Mouse (Mus musculus) stomach, postnatal 0 days (tissue): ENCODE measurements at regions not wholly inside any gene's neighbourhood (a gene's known extent, or its start where the extent isn't known, plus 50 kb on each side); places are given as distances from the start of the nearest gene placed in this dataset.

ENCODE experiments used
- ATAC-seq: fragments of 200-750 bp; cut with Nextera tagmentation; 2 replicates; pipeline ENCODE4 v1.8.0; 2017; ENCODE audit not compliant: low FRiP score, low TSS enrichment
- DNase-seq: peaks from one replicate; pipeline ENCODE4 v3.0.0-alpha.2; 2016; ENCODE audit warnings: low spot score
- H3K27ac ChIP-seq: fragments of 300-500 bp; sonication (generic); replicated peaks from 2 replicates; pipeline ENCODE4 v1.5.1; 2014; ENCODE audit warnings: mild to moderate bottlenecking, control low read depth
- H3K27me3 ChIP-seq: fragments of 300-500 bp; sonication (generic); 2 replicates; pipeline ENCODE4 v1.6.1; 2014; ENCODE audit warnings: low read length; ENCODE audit not compliant: control insufficient read depth, insufficient read depth
- H3K36me3 ChIP-seq: fragments of 300-500 bp; sonication (generic); 2 replicates; pipeline ENCODE4 v1.6.1; 2014; ENCODE audit warnings: low read length, mixed read lengths; ENCODE audit not compliant: control insufficient read depth, insufficient read depth
- H3K4me1 ChIP-seq: fragments of 300-500 bp; sonication (generic); replicated peaks from 2 replicates; pipeline ENCODE4 v1.6.1; 2014; ENCODE audit warnings: antibody characterized with exemption; ENCODE audit not compliant: control insufficient read depth, insufficient read depth
- H3K4me2 ChIP-seq: fragments of 300-500 bp; sonication (generic); replicated peaks from 2 replicates; pipeline ENCODE4 v1.6.1; 2014; ENCODE audit warnings: low read depth, mild to moderate bottlenecking, control low read depth, moderate library complexity
- H3K4me3 ChIP-seq: fragments of 300-500 bp; sonication (generic); 2 replicates; pipeline ENCODE4 v1.5.1; 2014; ENCODE audit warnings: low read depth, low read length, control low read depth
- H3K9ac ChIP-seq: fragments of 300-500 bp; sonication (generic); 2 replicates; pipeline ENCODE4 v1.6.1; 2014; ENCODE audit warnings: mild to moderate bottlenecking, low read length, control low read depth, mixed read lengths
- H3K9me3 ChIP-seq: fragments of 300-500 bp; sonication (generic); 2 replicates; pipeline ENCODE4 v1.6.1; 2016; ENCODE audit warnings: low read length; ENCODE audit not compliant: control insufficient read depth
- CTCF ChIP-seq: IDR thresholded peaks from 2 replicates; pipeline ENCODE4 v1.5.1; 2016; ENCODE audit warnings: antibody characterized with exemption, low read depth, mild to moderate bottlenecking, moderate library complexity
- EP300 ChIP-seq: optimal IDR thresholded peaks from 2 replicates; pipeline ENCODE3; 2016; ENCODE audit warnings: antibody characterized with exemption
- WGBS: fragments of 180-500 bp; shearing (Covaris S2); extraction: QIAGEN DNeasy Blood & Tissue Kit; methylation state at CpG from one replicate; pipeline ENCODE4 v1.1.7; 2014; 5-methylcytosine and 5-hydroxymethylcytosine counted together

DNA sequence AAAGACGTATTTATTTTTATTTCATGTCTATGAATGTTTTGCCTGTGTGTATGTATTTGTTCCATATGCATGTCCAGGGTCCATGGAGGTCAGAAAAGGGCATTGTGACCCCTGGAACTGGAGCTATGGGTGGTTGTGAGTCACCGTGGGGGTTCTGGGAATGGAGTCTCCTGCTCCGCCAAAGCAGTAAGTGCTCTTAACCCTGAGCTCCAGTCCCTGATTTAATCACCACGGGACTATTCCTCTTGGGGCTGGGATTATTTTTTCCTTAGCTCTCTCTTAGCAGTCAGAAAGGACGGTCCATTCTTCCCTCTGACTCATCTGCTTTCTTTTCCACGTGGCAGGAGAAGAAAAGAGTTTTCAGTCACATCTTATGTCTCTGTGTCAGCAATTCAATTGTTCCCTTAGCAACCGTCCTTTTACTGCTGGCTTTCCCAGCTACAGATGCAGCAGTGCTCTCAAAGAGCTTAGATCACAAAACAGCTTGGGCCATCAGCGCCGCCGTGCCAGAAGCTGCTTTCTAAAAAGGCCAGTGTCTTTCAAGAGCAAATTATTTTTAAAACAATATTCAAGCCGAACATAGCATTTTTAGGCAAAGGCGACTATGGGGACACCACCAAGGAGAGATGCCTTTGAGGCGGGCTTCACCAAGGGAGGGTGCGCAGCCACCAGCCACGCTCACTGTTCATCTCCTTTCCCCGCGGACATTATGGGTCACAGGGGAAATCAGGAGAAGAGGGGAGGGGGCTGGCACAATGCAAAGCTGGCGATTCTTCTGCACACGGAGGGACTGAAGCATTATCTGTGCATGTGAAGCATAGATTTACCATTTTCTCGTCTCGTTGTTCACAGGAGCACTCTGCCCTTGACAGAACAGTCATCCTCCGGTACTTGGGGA, 110.8 kb downstream of the Map3k7 start:
- Histone ChIP-seq H3K36me3 (no peaks in the 10 kb centered on the region), H3K4me1 (no peaks in the 10 kb centered on the region), H3K27me3 (no peaks in the 10 kb centered on the region), H3K4me2 (peak overlapping the region; percentile 23; the same call in 1 of the 2 replicates), H3K4me3 (no peak overlapping the region; the same call in 1 of the 2 replicates), H3K9ac (no peak overlapping the region), H3K27ac (no peak overlapping the region), H3K9me3 (no peaks in the 10 kb centered on the region)
- ATAC-seq (no peak), DNase-seq (no peak)
- TF ChIP-seq CTCF: no peak
- no peak for TF ChIP-seq EP300
- 27% methylated on average over 22 of the region's 22 CpGs for WGBS

GRCm38 (mm10) chr4:32076391-32076925, 112.6 kb downstream of the Map3k7 start:
- Histone ChIP-seq H3K4me3 (no peak overlapping the region), H3K36me3 (no peaks in the 10 kb centered on the region), H3K4me1 (no peaks in the 10 kb centered on the region), H3K27me3 (no peaks in the 10 kb centered on the region), H3K27ac (no peak overlapping the region), H3K9ac (no peak overlapping the region), H3K9me3 (no peaks in the 10 kb centered on the region), H3K4me2 (no peak overlapping the region)
- 63% methylated on average over 12 of the region's 12 CpGs for WGBS
- no peak for DNase-seq
- ATAC-seq: no peak
- TF ChIP-seq CTCF: no peak
- no peak for TF ChIP-seq EP300

DNA sequence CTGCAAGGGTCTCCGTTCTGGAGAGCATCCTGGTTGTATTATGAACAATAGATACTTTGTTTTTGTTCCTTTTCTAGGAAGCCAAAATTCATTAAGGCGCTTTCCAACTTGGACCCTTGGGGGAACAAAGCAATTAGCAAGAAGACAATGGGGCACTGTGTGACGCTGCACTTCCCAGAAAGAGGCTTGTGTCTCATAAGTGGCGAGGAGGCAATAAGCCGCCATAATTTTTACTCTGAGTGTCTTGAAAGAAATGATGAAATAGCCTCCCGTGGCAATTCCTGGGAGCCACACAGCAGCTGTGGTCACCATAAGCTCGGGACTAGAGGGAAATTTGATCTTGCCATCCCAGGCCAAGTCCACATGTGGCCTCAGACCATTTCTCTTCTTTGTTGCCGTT, 119.6 kb downstream of the Map3k7 start:
- H3K27me3 ChIP-seq: no peaks in the 10 kb centered on the region
- WGBS: 69% methylated on average over 8 of the region's 8 CpGs
- no peaks in the 10 kb centered on the region for H3K9me3 ChIP-seq
- DNase-seq: no peak
- no peaks in the 10 kb centered on the region for H3K4me1 ChIP-seq
- no peak overlapping the region for H3K4me2 ChIP-seq
- no peak overlapping the region for H3K9ac ChIP-seq
- ATAC-seq: no peak
- no peak for TF ChIP-seq EP300
- TF ChIP-seq CTCF: no peak
- no peaks in the 10 kb centered on the region for H3K36me3 ChIP-seq
- H3K27ac ChIP-seq: no peak overlapping the region
- no peak overlapping the region for H3K4me3 ChIP-seq

DNA sequence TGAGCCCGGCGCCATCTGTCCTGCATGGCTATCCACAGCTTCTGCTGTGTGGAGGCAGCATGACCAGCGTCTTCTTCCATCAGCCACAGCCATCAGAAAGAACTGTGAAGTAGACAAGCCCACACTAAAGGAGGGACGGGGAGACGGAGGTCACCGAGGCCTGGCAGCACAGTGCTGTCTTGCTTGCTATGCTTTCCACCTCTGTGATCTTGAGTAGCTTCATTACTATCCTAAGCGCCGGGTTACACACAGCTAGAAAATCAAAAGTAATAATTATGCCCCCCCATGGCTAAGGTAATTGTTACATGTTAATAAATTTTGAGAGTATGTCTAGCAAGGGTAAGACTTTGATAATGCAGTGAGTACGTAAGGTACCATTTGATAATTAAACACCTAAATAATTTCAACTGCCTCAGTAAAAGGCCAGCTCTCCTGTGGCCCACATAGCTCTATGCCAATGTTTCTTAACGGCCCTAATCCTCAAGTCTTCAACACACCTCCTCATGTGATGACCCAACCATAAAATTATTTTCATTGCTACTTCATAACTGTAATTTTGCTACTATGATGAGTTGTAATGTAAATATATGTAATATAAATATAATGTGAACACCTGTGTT, 120.5 kb downstream of the Map3k7 start:
- Histone ChIP-seq H3K4me3 (no peak overlapping the region), H3K27me3 (no peaks in the 10 kb centered on the region), H3K4me1 (no peaks in the 10 kb centered on the region), H3K4me2 (no peak overlapping the region), H3K9me3 (no peaks in the 10 kb centered on the region), H3K36me3 (no peaks in the 10 kb centered on the region), H3K9ac (no peak overlapping the region), H3K27ac (no peak overlapping the region)
- TF ChIP-seq EP300: no peak
- TF ChIP-seq CTCF: no peak
- DNase-seq: no peak
- 87% methylated on average over 10 of the region's 10 CpGs for WGBS
- no peak for ATAC-seq

DNA sequence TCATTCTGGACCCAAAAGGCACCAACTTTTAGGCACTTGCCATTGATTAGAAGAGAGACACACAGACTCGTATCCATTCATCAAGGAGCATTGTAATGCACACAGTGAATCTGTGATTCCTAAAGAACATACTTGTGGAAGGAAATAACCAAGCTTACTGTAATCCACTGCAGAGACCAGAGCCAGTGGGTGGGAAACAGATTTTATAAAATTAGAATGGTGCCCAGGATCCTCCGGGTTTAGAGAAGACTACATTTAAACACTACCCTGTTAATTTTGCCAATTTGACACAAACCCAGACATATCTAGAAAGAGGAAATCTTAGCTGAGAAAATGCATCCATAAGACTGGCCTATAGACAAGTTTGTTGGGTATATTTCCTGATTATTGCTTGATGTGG, 121.1 kb downstream of the Map3k7 start:
- 94% methylated on average over 2 of the region's 2 CpGs for WGBS
- no peaks in the 10 kb centered on the region for H3K9me3 ChIP-seq
- no peak for DNase-seq
- no peak overlapping the region for H3K4me3 ChIP-seq
- no peak overlapping the region for H3K27ac ChIP-seq
- no peaks in the 10 kb centered on the region for H3K27me3 ChIP-seq
- no peak for TF ChIP-seq CTCF
- ATAC-seq: no peak
- no peaks in the 10 kb centered on the region for H3K4me1 ChIP-seq
- no peaks in the 10 kb centered on the region for H3K36me3 ChIP-seq
- H3K4me2 ChIP-seq: no peak overlapping the region
- H3K9ac ChIP-seq: no peak overlapping the region

GRCm38 (mm10) chr4:32091086-32091485, 127.2 kb downstream of the Map3k7 start:
- no peaks in the 10 kb centered on the region for H3K9me3 ChIP-seq
- no peak for ATAC-seq

More at GRCm38 (mm10) chr4:32091086-32091485, 127.2 kb downstream of the Map3k7 start:
- Histone ChIP-seq H3K27me3 (no peaks in the 10 kb centered on the region), H3K27ac (no peak overlapping the region), H3K36me3 (no peaks in the 10 kb centered on the region), H3K9ac (no peak overlapping the region), H3K4me2 (no peak overlapping the region), H3K4me1 (no peaks in the 10 kb centered on the region), H3K4me3 (no peak overlapping the region)
- no peak for DNase-seq
- peak; percentile 13; the same call in 1 of the 2 replicates for TF ChIP-seq CTCF
- no peak for TF ChIP-seq EP300
- WGBS: 84% methylated on average over 10 of the region's 10 CpGs
